Mouse (Mus musculus) neural tube, embryonic 14.5 days (tissue): ENCODE results near the gene Avpr1b. TPM values are rescaled to one million over a fixed set of nuclear protein-coding genes. Genes with fewer than 3 reads are reported as not detected.

Experiments
- ATAC-seq: fragments of 200-750 bp; cut with Nextera tagmentation; 2 replicates; pipeline ENCODE4 v1.8.0; 2017; ENCODE audit warnings: low read depth, mild to moderate bottlenecking, moderate TSS enrichment, moderate library complexity
- H3K27ac ChIP-seq: fragments of 300-500 bp; sonication (generic); 2 replicates; pipeline ENCODE4 v1.5.1; 2014; ENCODE audit warnings: low read depth, mild to moderate bottlenecking, control low read depth, low read length, moderate library complexity, mixed read lengths
- H3K27me3 ChIP-seq: fragments of 300-500 bp; sonication (generic); 2 replicates; pipeline ENCODE4 v1.6.1; 2014; ENCODE audit warnings: low read length; ENCODE audit not compliant: control insufficient read depth, insufficient read depth
- H3K36me3 ChIP-seq: fragments of 300-500 bp; sonication (generic); 2 replicates; pipeline ENCODE4 v1.6.1; 2014; ENCODE audit warnings: low read length, mixed read lengths; ENCODE audit not compliant: control insufficient read depth, insufficient read depth
- H3K4me1 ChIP-seq: fragments of 300-500 bp; sonication (generic); 2 replicates; pipeline ENCODE4 v1.6.1; 2014; ENCODE audit warnings: low read length; ENCODE audit not compliant: control insufficient read depth, insufficient read depth
- H3K4me2 ChIP-seq: fragments of 300-500 bp; sonication (generic); 2 replicates; pipeline ENCODE4 v1.6.1; 2014; ENCODE audit warnings: mild to moderate bottlenecking, low read depth, low read length, control low read depth
- H3K4me3 ChIP-seq: fragments of 300-500 bp; sonication (generic); 2 replicates; pipeline ENCODE4 v1.5.1; 2014; ENCODE audit warnings: low read depth, low read length, control low read depth, mixed read lengths
- H3K9ac ChIP-seq: fragments of 300-500 bp; sonication (generic); replicated peaks from 2 replicates; pipeline ENCODE4 v1.6.1; 2014; ENCODE audit warnings: low read depth, mild to moderate bottlenecking, control low read depth, low read length, mixed read lengths
- H3K9me3 ChIP-seq: fragments of 300-500 bp; sonication (generic); 2 replicates; pipeline ENCODE4 v1.6.1; 2016; ENCODE audit warnings: low read length; ENCODE audit not compliant: control insufficient read depth
- WGBS: fragments of 180-500 bp; shearing (Covaris S2); extraction: QIAGEN DNeasy Blood & Tissue Kit; methylation state at CpG from one replicate; pipeline ENCODE4 v1.1.7; 2014; 5-methylcytosine and 5-hydroxymethylcytosine counted together
- polyA plus RNA-seq: library from polyadenylated mRNA; unstranded; fragments of >200 nt; fragmentation: Nextera tagmentation; extraction: Ambion mirVana; gene quantifications from 2 replicates; pipeline ENCODE4 v1.2.1, GENCODE M21; 2014

Gene Avpr1b
- polyA plus RNA-seq, 1 experiment from 2014 or later: not detected

DNA sequence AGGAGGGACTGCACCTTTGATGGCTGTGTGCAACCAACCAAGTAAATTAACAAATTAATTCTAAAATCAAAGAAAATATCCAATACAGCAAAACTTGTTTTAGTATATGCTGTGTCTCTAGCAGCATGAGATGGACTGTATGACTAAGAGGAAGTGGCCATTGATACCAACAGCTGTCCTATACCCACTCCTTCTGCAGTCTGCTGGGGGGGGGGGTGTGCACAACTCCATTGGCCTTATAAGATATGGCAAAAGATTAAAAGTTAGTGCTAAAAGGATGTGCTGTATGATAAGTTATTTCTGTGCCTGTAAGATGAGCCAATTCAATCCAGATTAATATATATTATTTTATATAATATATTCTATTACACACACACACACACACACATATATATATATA lies 35.5 kb downstream of the Avpr1b start:
- no peaks in the 10 kb centered on the region for H3K9me3 ChIP-seq
- no peaks in the 10 kb centered on the region for H3K4me1 ChIP-seq
- H3K27ac ChIP-seq: no peak overlapping the region
- H3K4me2 ChIP-seq: no peak overlapping the region
- H3K27me3 ChIP-seq: no peaks in the 10 kb centered on the region
- no peaks in the 10 kb centered on the region for H3K36me3 ChIP-seq
- no peak overlapping the region for H3K4me3 ChIP-seq
- ATAC-seq: no peak
- H3K9ac ChIP-seq: no peak overlapping the region

DNA sequence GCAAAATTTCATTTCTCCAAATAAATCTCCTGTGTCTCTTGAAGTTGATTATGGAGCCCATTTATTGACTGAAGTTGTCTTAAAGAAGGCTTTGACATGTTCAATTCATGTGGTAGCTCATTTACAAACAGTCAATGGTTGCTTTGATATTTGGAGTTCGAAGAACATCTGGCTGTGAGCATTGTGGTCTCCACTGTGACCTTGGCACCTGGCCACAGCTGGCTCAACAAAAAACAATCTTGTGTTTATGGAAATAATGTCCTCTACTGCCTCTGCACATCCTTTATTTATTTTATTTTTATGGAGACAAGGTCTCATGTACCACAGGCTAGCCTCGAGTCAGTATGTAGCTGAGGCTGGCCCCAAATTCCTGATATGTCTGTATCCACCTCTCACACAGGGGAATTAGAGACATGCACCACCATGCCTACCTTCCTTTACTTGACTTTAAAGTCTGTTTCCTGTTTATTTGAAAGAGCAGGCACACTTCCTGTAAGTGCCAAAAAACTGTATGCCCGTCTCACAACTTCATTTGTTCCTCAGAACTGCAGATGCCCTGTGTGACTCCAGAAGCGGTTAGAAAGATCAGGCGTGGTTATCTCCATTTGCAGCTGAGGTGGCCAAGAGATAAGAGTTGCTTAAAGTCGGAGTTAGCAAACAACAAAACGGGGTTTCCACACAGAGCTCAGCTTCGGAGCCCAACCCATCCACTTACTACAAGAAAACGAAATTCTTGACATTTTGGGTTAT lies 38.9 kb downstream of the Avpr1b start, which contains the start of gene Ctse:
Gene Ctse (plus strand): TSS at position 516 of the 750 bp plus-strand sequence.
- no peak within 1 kb of the TSS for H3K4me3 ChIP-seq
- H3K9me3 ChIP-seq: no peaks in the 10 kb centered on the region
- no peak within 1 kb of the TSS for H3K4me2 ChIP-seq
- ATAC-seq: no peak
- no peaks in the 10 kb centered on the region for H3K4me1 ChIP-seq
- no peak within 1 kb of the TSS for H3K9ac ChIP-seq
- 86% methylated on average over 9 of the region's 9 CpGs for WGBS
- H3K27ac ChIP-seq: no peak within 1 kb of the TSS
- H3K36me3 ChIP-seq: no peaks in the 10 kb centered on the region
- H3K27me3 ChIP-seq: no peaks in the 10 kb centered on the region

DNA sequence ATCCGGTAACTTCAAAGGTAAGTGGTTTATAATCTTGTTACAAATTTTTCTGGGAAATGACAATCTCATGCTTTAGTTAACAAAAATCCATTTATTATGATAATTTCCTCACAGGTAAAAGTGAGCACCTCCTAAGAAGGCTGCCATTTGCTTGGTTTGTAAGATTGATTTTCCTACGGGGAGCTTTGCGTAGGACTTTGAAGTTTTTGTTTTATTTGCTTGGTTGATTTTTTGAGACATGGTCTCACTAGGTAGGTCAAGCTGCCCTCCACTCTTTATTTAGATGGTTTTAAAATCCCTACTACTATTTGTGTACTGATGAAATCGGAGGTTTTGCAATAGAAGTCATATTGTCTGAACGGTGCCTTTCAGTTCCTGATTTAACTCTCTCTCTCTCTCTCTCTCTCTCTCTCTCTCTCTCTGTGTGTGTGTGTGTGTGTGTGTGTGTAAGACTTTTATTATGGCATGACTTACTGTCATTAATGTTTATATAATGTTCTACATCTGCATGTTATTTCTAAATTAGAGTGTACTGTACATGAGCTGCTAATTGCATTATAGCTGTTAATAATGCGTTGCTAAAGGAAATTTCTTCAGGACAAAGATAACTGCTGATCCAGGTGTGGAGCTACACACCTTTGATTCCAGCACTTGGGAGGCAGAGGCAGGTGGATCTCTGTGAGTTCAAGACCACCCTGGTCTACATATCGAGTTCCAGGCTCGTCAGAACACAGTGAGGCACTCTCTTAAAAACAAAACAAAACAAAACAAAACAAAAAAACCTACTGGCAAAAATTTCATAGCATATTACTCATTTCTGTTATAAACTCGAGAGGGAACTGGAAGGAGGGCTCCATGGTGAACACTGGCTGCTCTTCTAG lies 39.7 kb downstream of the Avpr1b start:
- WGBS: 88% methylated on average over 9 of the region's 9 CpGs
- Histone ChIP-seq H3K4me1 (no peaks in the 10 kb centered on the region), H3K27ac (no peak overlapping the region), H3K4me2 (no peak overlapping the region), H3K9ac (no peak overlapping the region), H3K9me3 (no peaks in the 10 kb centered on the region), H3K27me3 (no peaks in the 10 kb centered on the region), H3K36me3 (no peaks in the 10 kb centered on the region), H3K4me3 (no peak overlapping the region)
- ATAC-seq: no peak

DNA sequence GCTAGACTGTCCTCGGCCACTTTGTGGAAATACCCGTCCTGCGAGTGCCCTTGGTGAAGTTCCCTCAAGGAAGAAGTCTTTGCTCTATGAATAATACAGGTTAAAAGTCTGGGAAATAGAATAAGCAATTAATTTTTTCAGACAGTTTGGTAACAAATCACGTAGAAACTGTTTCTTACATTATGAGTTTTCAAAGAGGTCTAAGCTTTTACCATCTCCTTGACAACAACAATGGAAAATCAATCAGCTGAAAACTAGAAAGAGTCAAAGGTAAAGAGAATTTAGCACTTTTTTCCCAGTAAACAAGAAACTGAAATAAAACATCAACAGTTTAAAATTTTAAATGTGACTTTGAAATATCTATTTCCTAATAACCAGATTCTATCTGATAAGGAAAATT lies 41.0 kb downstream of the Avpr1b start:
- no peak for ATAC-seq
- Histone ChIP-seq H3K4me3 (no peak overlapping the region), H3K9ac (no peak overlapping the region), H3K27ac (no peak overlapping the region), H3K4me2 (no peak overlapping the region), H3K36me3 (no peaks in the 10 kb centered on the region), H3K4me1 (no peaks in the 10 kb centered on the region), H3K27me3 (no peaks in the 10 kb centered on the region), H3K9me3 (no peaks in the 10 kb centered on the region)
- WGBS: 75% methylated on average over 4 of the region's 4 CpGs

DNA sequence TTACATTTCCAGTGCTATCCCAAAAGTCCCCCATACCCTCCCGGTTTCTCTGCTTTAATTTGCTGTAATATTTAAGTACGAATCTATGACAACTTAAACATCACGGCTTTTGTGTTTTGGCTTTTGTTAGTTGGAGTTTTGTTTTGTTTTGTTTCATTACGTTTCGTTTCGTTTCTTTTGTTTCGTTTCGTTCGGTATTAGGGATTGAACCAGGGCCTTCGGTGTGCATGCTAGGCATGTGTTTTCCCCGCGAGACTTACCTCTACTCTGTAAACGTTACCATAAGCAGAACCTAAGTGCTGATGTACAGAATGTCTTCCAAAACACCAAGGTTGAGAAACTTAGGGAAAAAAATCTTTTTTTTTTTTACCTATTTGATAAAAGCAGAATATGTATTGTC lies 42.5 kb downstream of the Avpr1b start:
- no peak overlapping the region for H3K4me3 ChIP-seq
- H3K9ac ChIP-seq: no peak overlapping the region
- H3K9me3 ChIP-seq: no peaks in the 10 kb centered on the region
- H3K4me1 ChIP-seq: no peaks in the 10 kb centered on the region
- no peaks in the 10 kb centered on the region for H3K27me3 ChIP-seq
- H3K27ac ChIP-seq: no peak overlapping the region
- no peak for ATAC-seq
- WGBS: 95% methylated on average over 13 of the region's 13 CpGs
- H3K36me3 ChIP-seq: no peaks in the 10 kb centered on the region
- no peak overlapping the region for H3K4me2 ChIP-seq

DNA sequence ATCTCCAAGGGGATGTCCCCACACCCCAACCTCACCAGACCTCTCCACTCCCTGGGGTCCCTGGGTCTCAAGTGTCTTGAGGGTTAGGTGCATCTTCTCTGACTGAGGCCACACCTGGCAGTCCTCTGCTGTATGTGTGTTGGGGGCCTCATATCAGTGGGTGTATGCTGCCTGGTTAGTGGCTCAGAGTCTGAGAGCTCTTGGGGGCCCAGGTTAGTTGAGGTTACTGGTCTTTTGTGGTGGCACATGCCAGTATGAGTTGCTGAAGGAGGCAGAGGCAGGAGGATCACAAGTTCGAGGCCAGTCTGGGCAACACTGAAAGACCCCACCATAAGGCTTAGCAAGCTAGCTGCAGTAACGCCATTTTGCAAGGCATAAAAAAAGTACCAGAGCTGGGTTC lies 43.2 kb downstream of the Avpr1b start:
- H3K27me3 ChIP-seq: no peaks in the 10 kb centered on the region
- 92% methylated on average over 2 of the region's 2 CpGs for WGBS
- H3K4me2 ChIP-seq: no peak overlapping the region
- H3K4me3 ChIP-seq: no peak overlapping the region
- no peak overlapping the region for H3K27ac ChIP-seq
- no peak overlapping the region for H3K9ac ChIP-seq
- no peaks in the 10 kb centered on the region for H3K4me1 ChIP-seq
- no peaks in the 10 kb centered on the region for H3K9me3 ChIP-seq
- H3K36me3 ChIP-seq: no peaks in the 10 kb centered on the region
- ATAC-seq: no peak

DNA sequence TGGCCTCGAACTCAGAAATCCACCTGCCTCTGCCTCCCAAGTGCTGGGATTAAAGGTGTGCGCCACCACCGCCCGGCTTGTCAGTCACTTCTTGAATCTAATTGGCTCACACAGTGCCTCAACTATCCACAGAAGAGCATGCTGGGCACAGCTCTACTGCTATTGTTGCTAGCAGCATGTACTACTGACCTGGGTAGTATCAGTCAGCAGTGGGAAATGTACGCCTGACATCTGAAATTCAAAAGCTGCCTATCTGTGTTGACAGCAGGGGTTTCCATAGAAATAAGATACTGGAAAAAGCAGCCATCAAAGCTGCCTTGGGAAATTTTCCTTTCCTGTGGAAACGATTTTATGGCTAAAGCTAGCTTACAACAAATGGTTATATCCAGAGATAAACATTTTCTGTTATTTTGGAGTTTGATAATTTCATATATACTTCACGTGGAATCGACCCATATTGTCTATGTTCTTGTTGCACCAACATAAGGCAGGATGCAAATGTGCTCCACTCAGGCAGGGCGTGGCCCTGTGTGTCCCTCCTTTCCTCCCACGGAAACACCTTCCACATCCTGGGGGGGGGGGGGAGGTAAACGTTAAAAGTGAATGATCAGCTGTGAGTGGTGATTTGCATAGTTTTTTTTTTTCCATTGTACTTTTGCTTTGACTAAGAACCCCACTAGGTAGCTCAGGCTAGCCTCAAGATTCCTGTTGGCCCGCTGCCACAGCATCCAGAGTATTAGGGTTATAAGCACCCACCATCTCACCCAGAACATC lies 53.8 kb downstream of the Avpr1b start:
- ATAC-seq: no peak
- no peaks in the 10 kb centered on the region for H3K27me3 ChIP-seq
- no peaks in the 10 kb centered on the region for H3K9me3 ChIP-seq
- no peak overlapping the region for H3K4me3 ChIP-seq
- H3K27ac ChIP-seq: no peak overlapping the region
- H3K4me1 ChIP-seq: no peaks in the 10 kb centered on the region
- 82% methylated on average over 12 of the region's 12 CpGs for WGBS
- H3K9ac ChIP-seq: no peak overlapping the region
- H3K4me2 ChIP-seq: no peak overlapping the region
- H3K36me3 ChIP-seq: no peaks in the 10 kb centered on the region

DNA sequence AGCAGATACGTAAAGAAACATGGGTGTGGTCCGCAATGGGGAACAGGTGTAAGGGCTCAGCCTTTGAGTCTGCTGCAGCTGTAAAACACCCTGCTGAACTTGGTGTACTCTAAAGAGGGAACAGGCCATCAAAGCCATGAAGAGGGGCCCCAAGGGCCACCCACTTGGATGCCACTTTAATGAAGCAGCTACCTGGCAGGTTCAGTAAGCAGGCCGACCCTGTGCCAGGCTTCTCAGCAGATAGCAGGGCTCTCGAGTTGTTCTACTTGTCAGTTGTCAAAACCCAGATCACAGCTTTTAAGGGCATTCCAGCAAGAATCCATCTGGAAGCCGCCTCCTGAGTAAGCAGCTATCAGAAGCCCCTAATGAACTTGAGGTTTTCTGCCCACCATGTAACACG lies 56.6 kb downstream of the Avpr1b start:
- H3K4me1 ChIP-seq: no peaks in the 10 kb centered on the region
- H3K27ac ChIP-seq: no peak overlapping the region
- 92% methylated on average over 6 of the region's 6 CpGs for WGBS
- H3K9ac ChIP-seq: no peak overlapping the region
- H3K4me2 ChIP-seq: no peak overlapping the region
- no peaks in the 10 kb centered on the region for H3K36me3 ChIP-seq
- no peak for ATAC-seq
- H3K27me3 ChIP-seq: no peaks in the 10 kb centered on the region
- H3K4me3 ChIP-seq: no peak overlapping the region
- H3K9me3 ChIP-seq: no peaks in the 10 kb centered on the region
